Mouse (Mus musculus) inflammation-experienced regulatory T-cells (primary cell): ENCODE measurements around the gene Lbhd1. TPM values are rescaled to one million over a fixed set of nuclear protein-coding genes. Genes with fewer than 3 reads are reported as not detected.

ENCODE experiments used
- polyA plus RNA-seq, 2 experiments: library from polyadenylated mRNA; unstranded; fragments of 100-300 nt; shearing (Covaris generic); gene quantifications; one replicate each; pipeline ENCODE4 v1.2.1; 2017

Lbhd1 gene
- polyA plus RNA-seq, 2 experiments from 2014 or later, result 99.3 to 105 TPM

Other genes starting within 250 kb of the Lbhd1 start
- gene Chrm1, start 219.9 kb upstream of the Lbhd1 start, polyA plus RNA-seq, result under 1 TPM; 0.07 to 0.15 TPM
- gene Slc3a2, start 160.4 kb upstream of the Lbhd1 start, polyA plus RNA-seq, result 100 to 1,000 TPM; 155 to 158 TPM
- 10 to 100 TPM; 67.5 to 85.9 TPM for gene Wdr74, start 147.9 kb upstream of the Lbhd1 start, polyA plus RNA-seq
- under 1 TPM in 1 of 2 experiments, not detected in 1; 0.60 TPM for gene 1700092M07Rik, start 143.0 kb upstream of the Lbhd1 start, polyA plus RNA-seq
- 100 to 1,000 TPM; 143 to 155 TPM for gene Stx5a, start 142.3 kb upstream of the Lbhd1 start, polyA plus RNA-seq
- 100 to 1,000 TPM; 255 to 317 TPM for gene Nxf1, start 126.7 kb upstream of the Lbhd1 start, polyA plus RNA-seq
- gene Tmem223, start 112.7 kb upstream of the Lbhd1 start, polyA plus RNA-seq, result 10 to 100 TPM; 88.2 to 88.6 TPM
- 100 to 1,000 TPM; 159 to 171 TPM for gene Tmem179b, start 109.3 kb upstream of the Lbhd1 start, polyA plus RNA-seq
- gene Taf6l, start 97.3 kb upstream of the Lbhd1 start, polyA plus RNA-seq, result 10 to 100 TPM; 13.3 to 16.6 TPM
- 100 to 1,000 TPM; 140 to 144 TPM for gene Polr2g, start 85.2 kb upstream of the Lbhd1 start, polyA plus RNA-seq
- gene Zbtb3, start 81.2 kb upstream of the Lbhd1 start, polyA plus RNA-seq, result 1 to 10 TPM; 2.7 to 4.7 TPM
- 10 to 100 TPM; 41.8 to 55.6 TPM for gene Ttc9c, start 64.4 kb upstream of the Lbhd1 start, polyA plus RNA-seq
- gene Hnrnpul2, start 63.7 kb upstream of the Lbhd1 start, polyA plus RNA-seq, result 10 to 100 TPM in 1 of 2 experiments, 1 to 10 TPM in 1; 8.6 to 15.5 TPM
- not detected for gene AC129217.1, start 54.0 kb upstream of the Lbhd1 start, polyA plus RNA-seq
- 10 to 100 TPM; 87.2 to 89.9 TPM for gene Bscl2, start 46.3 kb upstream of the Lbhd1 start, polyA plus RNA-seq
- under 1 TPM; 0.29 to 0.80 TPM for gene Gng3, start 44.5 kb upstream of the Lbhd1 start, polyA plus RNA-seq
- gene Lrrn4cl, start 33.0 kb upstream of the Lbhd1 start, polyA plus RNA-seq, result 1 to 10 TPM in 1 of 2 experiments, not detected in 1; 1.2 TPM
- gene Ubxn1, start 12.2 kb upstream of the Lbhd1 start, polyA plus RNA-seq, result 100 to 1,000 TPM; 145 to 156 TPM
- gene Uqcc3, start 2.8 kb upstream of the Lbhd1 start, polyA plus RNA-seq, result 10 to 100 TPM; 71.1 to 77.2 TPM
- gene Gm49403, start 198 bp downstream of the Lbhd1 start, polyA plus RNA-seq, result not detected
- 10 to 100 TPM; 39.7 to 55.4 TPM for gene 1810009A15Rik, start 5.1 kb downstream of the Lbhd1 start, polyA plus RNA-seq
- not detected for gene Gm49416, start 5.2 kb downstream of the Lbhd1 start, polyA plus RNA-seq
- gene Ints5, start 9.3 kb downstream of the Lbhd1 start, polyA plus RNA-seq, result 10 to 100 TPM; 35.8 to 44.9 TPM
- gene Ganab, start 14.3 kb downstream of the Lbhd1 start, polyA plus RNA-seq, result 100 to 1,000 TPM; 108 to 118 TPM
- 10 to 100 TPM; 52.1 to 63.5 TPM for gene B3gat3, start 36.6 kb downstream of the Lbhd1 start, polyA plus RNA-seq
- gene Rom1, start 45.6 kb downstream of the Lbhd1 start, polyA plus RNA-seq, result 10 to 100 TPM; 10.2 to 16.3 TPM
- gene Eml3, start 45.8 kb downstream of the Lbhd1 start, polyA plus RNA-seq, result 100 to 1,000 TPM in 1 of 2 experiments, 10 to 100 TPM in 1; 77.4 to 100 TPM
- 100 to 1,000 TPM; 231 to 276 TPM for gene Mta2, start 58.1 kb downstream of the Lbhd1 start, polyA plus RNA-seq
- gene Tut1, start 70.1 kb downstream of the Lbhd1 start, polyA plus RNA-seq, result 10 to 100 TPM; 37.6 to 40.5 TPM
- 100 to 1,000 TPM; 264 to 300 TPM for gene Eef1g, start 83.3 kb downstream of the Lbhd1 start, polyA plus RNA-seq
- gene Ahnak, start 105.6 kb downstream of the Lbhd1 start, polyA plus RNA-seq, result 10 to 100 TPM; 58.4 to 93.3 TPM
- not detected for gene Scgb1a1, start 204.2 kb downstream of the Lbhd1 start, polyA plus RNA-seq